Mouse (Mus musculus): ENCODE data around the gene Gm9970. TPM values are rescaled to one million over a fixed set of nuclear protein-coding genes. Genes with fewer than 3 reads are reported as not detected.

The Gm9970 gene
- not detected in 2 replicates for total RNA-seq (2015; ENCODE audit: low replicate concordance)
- not detected in 2 replicates for total RNA-seq (2017; ENCODE audit: low replicate concordance)

GRCm38 (mm10) chr5:31240637-31241521, at the start of gene Gm9970, which contains the start of gene Nrbp1:
TSS of gene Gm9970 (minus strand) at chr5:31241232.
TSS of gene Nrbp1 (plus strand) at chr5:31240864.
- peak; percentile 94 for ATAC-seq (replicated peaks; ENCODE audit: low FRiP score, poor library complexity, severe bottlenecking)

DNA sequence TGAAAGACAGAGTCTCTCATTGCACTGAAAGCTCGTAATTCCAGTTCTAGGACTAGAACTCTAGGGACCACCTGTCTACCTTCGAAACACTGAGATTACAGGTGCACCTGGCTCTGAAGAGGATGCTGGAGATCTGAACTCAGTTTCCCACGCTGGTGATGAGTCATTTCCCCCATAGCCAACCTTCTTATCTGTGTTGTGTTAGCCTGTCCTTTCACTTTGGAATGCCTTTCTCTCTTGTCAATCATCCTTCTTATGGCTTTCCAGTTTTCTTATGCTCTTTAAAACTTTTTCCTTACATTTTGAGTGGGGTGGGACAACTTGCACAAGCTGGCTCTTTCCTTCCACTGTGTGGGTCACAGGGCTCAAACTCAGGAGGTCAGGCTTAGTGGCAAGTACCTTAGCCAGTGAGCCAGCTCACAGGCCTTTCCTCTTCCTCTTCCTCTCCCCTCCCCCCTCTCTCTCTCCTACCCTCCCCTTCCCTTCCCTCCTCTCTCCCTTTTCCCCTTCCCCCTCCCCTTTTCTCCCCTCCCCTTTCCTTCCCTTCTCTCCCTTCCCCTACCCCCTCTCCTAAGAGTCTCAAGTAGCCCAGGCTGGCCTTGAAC, 48.7 kb upstream of the Gm9970 start:
- ATAC-seq (replicated peaks; ENCODE audit: low FRiP score, poor library complexity, severe bottlenecking) = no peak

GRCm38 (mm10) chr5:31288655-31289054, 47.6 kb upstream of the Gm9970 start:
- ATAC-seq (replicated peaks; ENCODE audit: low FRiP score, poor library complexity, severe bottlenecking) = no peak

GRCm38 (mm10) chr5:31288225-31288624, 47.2 kb upstream of the Gm9970 start:
- no peak for ATAC-seq (replicated peaks; ENCODE audit: low FRiP score, poor library complexity, severe bottlenecking)

- ATAC-seq (replicated peaks; ENCODE audit: low FRiP score, poor library complexity, severe bottlenecking) = no peak
These were observed 38.4 kb upstream of the Gm9970 start for GRCm38 (mm10) chr5:31279245-31279988.

- no peak for ATAC-seq (replicated peaks; ENCODE audit: low FRiP score, poor library complexity, severe bottlenecking)
These were observed 32.0 kb upstream of the Gm9970 start for GRCm38 (mm10) chr5:31273018-31273417.

- no peak for ATAC-seq (replicated peaks; ENCODE audit: low FRiP score, poor library complexity, severe bottlenecking)
These were observed 26.7 kb upstream of the Gm9970 start for GRCm38 (mm10) chr5:31267686-31268085.

GRCm38 (mm10) chr5:31266101-31266500, 25.1 kb upstream of the Gm9970 start:
- ATAC-seq (replicated peaks; ENCODE audit: low FRiP score, poor library complexity, severe bottlenecking) = no peak

DNA sequence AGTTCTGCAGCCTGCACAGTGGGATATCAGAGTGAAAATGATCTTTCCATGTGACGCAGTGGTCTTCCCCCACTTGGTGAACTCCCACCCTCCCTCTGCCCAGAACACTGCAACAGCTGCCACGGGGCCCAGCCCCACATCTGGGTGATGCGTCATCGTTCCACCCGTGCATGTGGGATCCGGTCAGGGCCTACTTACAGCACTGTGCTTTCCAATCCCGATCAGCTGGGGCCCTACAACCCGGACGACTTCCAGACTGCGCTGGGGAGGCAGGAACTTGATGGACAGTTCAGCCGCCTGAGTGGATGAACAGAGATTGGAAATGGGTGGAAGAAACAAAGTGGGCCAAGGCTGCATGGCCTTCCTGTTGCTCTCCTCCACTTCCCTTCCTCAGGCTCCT, 16.6 kb upstream of the Gm9970 start:
- ATAC-seq (replicated peaks; ENCODE audit: low FRiP score, poor library complexity, severe bottlenecking) = no peak

DNA sequence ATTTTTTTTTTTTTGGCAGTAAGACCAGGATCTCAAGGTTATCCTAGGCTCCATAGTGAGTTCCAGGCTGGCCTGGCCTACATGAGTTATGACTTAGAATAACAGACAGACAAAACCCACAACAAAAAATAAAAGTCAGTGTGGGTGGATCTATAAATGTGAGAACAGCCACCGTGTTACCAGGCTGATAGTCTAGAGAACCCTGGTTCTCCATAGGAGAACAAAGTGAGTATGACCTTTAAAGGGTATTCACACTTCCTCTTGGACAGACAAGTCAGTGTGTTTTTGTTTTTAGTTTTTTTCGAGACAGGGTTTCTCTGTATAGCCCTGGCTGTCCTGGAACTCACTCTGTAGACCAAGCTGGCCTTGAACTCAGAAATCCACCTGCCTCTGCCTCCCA, 14.9 kb upstream of the Gm9970 start:
- ATAC-seq (replicated peaks; ENCODE audit: low FRiP score, poor library complexity, severe bottlenecking) = no peak

- no peak for ATAC-seq (replicated peaks; ENCODE audit: low FRiP score, poor library complexity, severe bottlenecking)
These were observed 14.3 kb upstream of the Gm9970 start for GRCm38 (mm10) chr5:31255381-31255780.

GRCm38 (mm10) chr5:31254901-31255300, 13.9 kb upstream of the Gm9970 start:
- ATAC-seq (replicated peaks; ENCODE audit: low FRiP score, poor library complexity, severe bottlenecking) = no peak

- no peak for ATAC-seq (replicated peaks; ENCODE audit: low FRiP score, poor library complexity, severe bottlenecking)
These were observed 13.4 kb upstream of the Gm9970 start for GRCm38 (mm10) chr5:31254452-31254851.

GRCm38 (mm10) chr5:31253806-31254205, 12.8 kb upstream of the Gm9970 start:
- ATAC-seq (replicated peaks; ENCODE audit: low FRiP score, poor library complexity, severe bottlenecking) = no peak

DNA sequence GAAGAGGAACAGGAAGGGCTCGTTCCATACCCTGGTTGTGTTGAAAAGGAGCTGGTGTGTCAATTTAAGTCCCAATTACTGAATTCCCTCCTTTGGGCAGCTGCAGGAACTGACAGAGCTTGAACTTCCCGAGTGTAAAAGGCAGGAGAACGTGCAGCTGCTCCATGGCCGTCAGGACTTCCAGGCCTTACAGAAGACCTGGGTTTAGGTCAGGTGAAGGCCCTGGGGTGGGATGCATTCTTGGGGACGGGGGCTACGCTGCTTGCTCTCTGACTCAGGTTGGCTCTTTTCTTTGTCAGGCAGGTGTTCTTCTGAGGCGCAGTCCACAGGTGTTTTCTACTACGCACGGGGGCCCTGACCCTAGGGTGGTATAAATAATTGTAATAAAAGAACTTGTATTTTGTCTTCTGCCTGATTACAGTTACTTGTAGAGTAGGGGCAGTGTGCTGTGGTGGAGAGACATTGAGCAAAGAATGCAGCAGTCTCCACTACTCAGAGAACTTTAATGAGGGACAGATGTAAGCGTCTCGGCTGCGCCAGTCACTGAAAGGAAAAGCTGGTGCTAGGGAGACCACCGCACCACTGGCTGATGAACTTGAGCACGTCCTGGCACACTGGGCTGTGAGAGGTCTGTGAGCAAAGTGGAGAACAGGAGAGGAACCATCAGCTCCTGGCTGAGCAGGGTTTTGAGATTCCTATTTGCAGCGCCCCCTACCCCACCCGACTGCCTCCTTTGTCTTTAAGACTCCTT, 11.9 kb upstream of the Gm9970 start:
- no peak for ATAC-seq (replicated peaks; ENCODE audit: low FRiP score, poor library complexity, severe bottlenecking)

DNA sequence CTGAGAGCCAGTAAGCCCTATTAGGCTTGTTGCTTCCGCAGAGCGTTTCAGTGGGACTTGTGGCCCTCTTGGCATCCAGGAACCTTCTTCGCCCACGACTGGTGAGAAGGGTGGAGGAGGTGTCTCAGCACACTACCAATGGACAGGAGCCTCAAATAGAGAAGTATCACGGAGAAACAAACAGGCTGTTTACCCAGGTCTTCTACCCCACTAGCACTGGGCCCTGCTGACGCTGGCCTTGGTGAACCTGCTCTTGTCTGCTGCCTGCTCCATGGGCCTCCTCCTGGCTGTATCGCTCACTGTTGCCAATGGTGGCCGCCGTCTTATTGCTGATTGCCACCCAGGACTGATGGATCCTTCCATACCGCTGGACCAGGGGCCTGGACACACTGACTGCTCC, 11.1 kb upstream of the Gm9970 start:
- no peak for ATAC-seq (replicated peaks; ENCODE audit: low FRiP score, poor library complexity, severe bottlenecking)

DNA sequence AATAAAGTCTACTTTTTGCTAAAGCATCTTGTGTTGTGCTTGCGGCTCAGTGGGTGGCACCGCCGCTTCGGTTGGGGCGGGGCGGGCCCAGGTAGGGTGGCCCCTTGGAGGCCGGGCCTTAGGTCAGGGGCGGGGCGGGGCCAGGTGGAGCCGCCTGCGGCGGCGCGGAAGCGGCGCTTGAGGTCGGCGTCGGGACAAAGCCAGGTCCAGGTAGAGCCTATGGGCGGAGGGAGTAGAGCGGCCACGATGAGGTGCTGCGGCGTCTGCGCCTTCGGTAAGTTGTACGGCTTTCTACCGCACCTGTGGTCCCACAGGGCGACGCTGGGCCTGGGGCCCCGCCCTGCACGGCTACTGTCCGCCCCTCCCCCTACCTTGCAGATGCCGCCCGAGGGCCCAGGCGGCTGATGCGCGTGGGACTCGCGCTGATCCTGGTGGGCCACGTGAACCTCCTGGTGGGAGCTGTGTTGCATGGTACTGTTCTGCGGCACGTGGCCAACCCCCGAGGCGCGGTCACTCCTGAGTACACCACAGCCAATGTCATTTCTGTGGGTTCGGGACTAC, 10.6 kb upstream of the Gm9970 start, which contains the start of gene Krtcap3:
Krtcap3 (plus strand) TSS at position 151 of the 561 bp plus-strand sequence.
- 0 out of 2 replicates have a peak, but pooled peaks have one; percentile 39 for ATAC-seq (replicated peaks; ENCODE audit: low FRiP score, poor library complexity, severe bottlenecking)

DNA sequence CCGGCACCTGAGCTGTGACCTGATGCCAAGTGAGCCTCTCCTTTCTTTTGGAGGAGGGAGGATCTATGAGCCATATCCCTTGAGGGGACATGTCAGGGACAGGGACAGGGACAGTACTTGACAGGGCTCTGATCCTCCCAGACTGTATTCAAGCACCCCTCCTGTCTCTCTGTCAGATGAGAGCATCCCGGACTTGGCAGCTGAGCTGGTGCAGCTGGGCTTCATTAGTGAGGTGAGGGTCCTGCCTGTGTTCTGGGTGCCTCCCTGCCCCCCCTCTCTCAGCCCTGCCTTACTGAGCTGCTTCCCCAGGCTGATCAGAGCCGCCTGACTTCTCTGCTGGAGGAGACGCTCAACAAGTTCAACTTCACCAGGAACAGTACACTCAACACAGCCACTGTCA, 9.7 kb upstream of the Gm9970 start:
- ATAC-seq (replicated peaks; ENCODE audit: low FRiP score, poor library complexity, severe bottlenecking) = no peak

DNA sequence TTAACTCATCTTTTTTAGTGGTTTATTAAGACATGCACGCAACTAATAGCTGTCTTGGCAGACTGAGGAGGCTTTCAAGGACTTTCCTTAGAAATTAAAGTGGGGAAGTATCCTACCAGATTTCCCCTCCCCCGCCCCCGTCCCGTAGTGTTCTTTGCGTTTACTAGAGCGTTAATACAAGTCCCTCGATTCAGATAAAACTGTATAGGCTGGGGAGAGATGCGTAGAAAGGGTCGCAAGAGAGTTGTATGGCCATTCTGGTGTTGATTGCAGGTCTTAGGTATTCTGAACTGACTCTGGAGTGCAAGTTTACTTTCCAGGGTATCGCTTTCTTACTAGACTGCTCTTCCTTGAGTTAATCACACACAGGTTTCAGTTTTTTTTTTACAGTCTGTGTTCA, 1.2 kb upstream of the Gm9970 start:
- no peak for ATAC-seq (replicated peaks; ENCODE audit: low FRiP score, poor library complexity, severe bottlenecking)
